Mouse (Mus musculus) stomach, embryonic 14.5 days (tissue): Measurements from ENCODE around the gene Ttc21b. TPM values are rescaled to one million over a fixed set of nuclear protein-coding genes. Genes with fewer than 3 reads are reported as not detected.

Experiments used
- ATAC-seq: fragments of 200-750 bp; cut with Nextera tagmentation; 2 replicates; pipeline ENCODE4 v1.8.0; 2017; ENCODE audit warnings: low read depth, moderate TSS enrichment; ENCODE audit not compliant: insufficient number of reproducible peaks, insufficient read depth, low FRiP score
- H3K27ac ChIP-seq: fragments of 300-500 bp; sonication (generic); 2 replicates; pipeline ENCODE4 v1.5.1; 2014; ENCODE audit warnings: mild to moderate bottlenecking, low read length, moderate library complexity, mixed read lengths
- H3K27me3 ChIP-seq: fragments of 300-500 bp; sonication (generic); 2 replicates; pipeline ENCODE4 v1.6.1; 2014; ENCODE audit warnings: low read length, control low read depth, mixed read lengths; ENCODE audit not compliant: control insufficient read depth, insufficient read depth
- H3K36me3 ChIP-seq: fragments of 300-500 bp; sonication (generic); 2 replicates; pipeline ENCODE4 v1.6.1; 2014; ENCODE audit warnings: mild to moderate bottlenecking, control low read depth, low read length, moderate library complexity, mixed read lengths; ENCODE audit not compliant: control insufficient read depth, insufficient read depth
- H3K4me1 ChIP-seq: fragments of 300-500 bp; sonication (generic); 2 replicates; pipeline ENCODE4 v1.6.1; 2014; ENCODE audit warnings: low read length, control low read depth, mixed read lengths; ENCODE audit not compliant: control insufficient read depth, insufficient read depth
- H3K4me2 ChIP-seq: fragments of 300-500 bp; sonication (generic); replicated peaks from 2 replicates; pipeline ENCODE4 v1.6.1; 2014; ENCODE audit warnings: low read depth, low read length, control low read depth
- H3K4me3 ChIP-seq: fragments of 300-500 bp; sonication (generic); 2 replicates; pipeline ENCODE4 v1.5.1; 2014; ENCODE audit warnings: low read depth, low read length, control low read depth
- H3K9ac ChIP-seq: fragments of 300-500 bp; sonication (generic); replicated peaks from 2 replicates; pipeline ENCODE4 v1.6.1; 2014; ENCODE audit warnings: low read depth, mild to moderate bottlenecking, control low read depth, low read length, moderate library complexity, mixed read lengths
- H3K9me3 ChIP-seq: fragments of 300-500 bp; sonication (generic); 2 replicates; pipeline ENCODE4 v1.6.1; 2016; ENCODE audit warnings: low read depth, low read length, control low read depth; ENCODE audit not compliant: control insufficient read depth
- WGBS: fragments of 180-500 bp; shearing (Covaris S2); extraction: QIAGEN DNeasy Blood & Tissue Kit; methylation state at CpG from one replicate; pipeline ENCODE4 v1.1.7; 2014; 5-methylcytosine and 5-hydroxymethylcytosine counted together
- polyA plus RNA-seq: library from polyadenylated mRNA; unstranded; fragments of >200 nt; fragmentation: Nextera tagmentation; extraction: Ambion mirVana; gene quantifications from 2 replicates; pipeline ENCODE4 v1.2.1, GENCODE M21; 2014

The Ttc21b gene
- polyA plus RNA-seq, 1 experiment from 2014 or later: 16.5 TPM

DNA sequence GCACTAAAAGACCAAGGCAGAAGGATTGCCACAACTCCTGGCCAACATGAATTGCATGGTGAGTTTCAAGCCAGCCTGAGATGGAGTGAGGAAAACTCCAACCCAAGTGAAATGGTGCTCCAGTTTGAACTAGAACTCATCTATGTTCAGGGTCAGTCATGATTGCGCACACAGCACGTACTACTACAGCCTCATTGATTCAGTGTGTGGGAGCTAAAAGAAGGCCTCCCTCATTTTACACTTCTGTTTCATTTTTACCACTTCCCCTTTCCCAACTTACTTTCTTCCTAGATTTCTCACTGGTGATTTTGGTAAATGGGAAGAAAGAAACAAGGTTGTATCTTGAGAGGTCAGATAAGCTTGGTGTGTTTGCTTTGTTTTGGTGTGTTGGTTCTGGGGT lies 114.1 kb downstream of the Ttc21b start:
- no peak overlapping the region for H3K9ac ChIP-seq
- no peaks in the 10 kb centered on the region for H3K9me3 ChIP-seq
- H3K27ac ChIP-seq: no peak overlapping the region
- 92% methylated on average over 2 of the region's 2 CpGs for WGBS
- no peak overlapping the region for H3K4me2 ChIP-seq
- no peak for ATAC-seq
- no peaks in the 10 kb centered on the region for H3K27me3 ChIP-seq
- H3K36me3 ChIP-seq: no peaks in the 10 kb centered on the region
- peaks cover 8% of the 10 kb centered on the region; the same call in 1 of the 2 replicates for H3K4me1 ChIP-seq
- H3K4me3 ChIP-seq: no peak overlapping the region

DNA sequence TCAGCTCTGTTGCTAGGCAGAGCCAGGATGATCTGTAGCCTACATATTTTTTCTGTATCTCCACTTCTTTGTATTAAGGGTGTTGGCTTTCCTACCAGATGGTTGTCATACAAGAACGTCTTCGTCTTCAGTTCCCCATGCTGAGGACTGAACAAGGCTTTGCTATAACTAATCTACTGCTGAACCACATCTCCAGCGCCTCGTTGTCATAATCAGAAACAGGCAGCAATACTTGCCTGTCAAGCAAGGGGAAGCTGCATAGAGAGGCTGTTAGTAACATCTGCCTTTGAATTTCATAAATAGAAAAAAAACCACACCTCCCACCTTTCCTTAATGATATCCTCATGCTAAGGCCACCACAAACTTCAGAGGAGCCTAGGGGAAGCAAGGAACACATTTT lies 116.2 kb downstream of the Ttc21b start:
- H3K4me1 ChIP-seq: peaks cover 7% of the 10 kb centered on the region; the same call in 1 of the 2 replicates
- WGBS: 77% methylated on average over 4 of the region's 4 CpGs
- H3K36me3 ChIP-seq: no peaks in the 10 kb centered on the region
- H3K4me2 ChIP-seq: no peak overlapping the region
- no peaks in the 10 kb centered on the region for H3K9me3 ChIP-seq
- H3K4me3 ChIP-seq: no peak overlapping the region
- no peak overlapping the region for H3K9ac ChIP-seq
- H3K27ac ChIP-seq: no peak overlapping the region
- ATAC-seq: no peak
- no peaks in the 10 kb centered on the region for H3K27me3 ChIP-seq

Other genes starting within 250 kb of the Ttc21b start
- 9.1 and 9.9 TPM in 2 replicates for gene Galnt3, start 131.6 kb downstream of the Ttc21b start, polyA plus RNA-seq
- gene Scn1a, start 184.2 kb upstream of the Ttc21b start, polyA plus RNA-seq: 0.55 and 0.56 TPM in 2 replicates